Mouse (Mus musculus) stomach, postnatal 0 days (tissue): ENCODE data around the gene Tshz2.

Experiments
- CTCF ChIP-seq: IDR thresholded peaks from 2 replicates; pipeline ENCODE4 v1.5.1; 2016; ENCODE audit warnings: antibody characterized with exemption, low read depth, mild to moderate bottlenecking, moderate library complexity
- EP300 ChIP-seq: optimal IDR thresholded peaks from 2 replicates; pipeline ENCODE3; 2016; ENCODE audit warnings: antibody characterized with exemption

GRCm38 (mm10) chr2:169614683-169615082, 18.1 kb upstream of the Tshz2 start:
- no peak for TF ChIP-seq CTCF
- no peak for TF ChIP-seq EP300
